Mouse (Mus musculus) liver, adult 2 months (tissue): ENCODE measurements around the gene Sned1. TPM values are rescaled to one million over a fixed set of nuclear protein-coding genes. Genes with fewer than 3 reads are reported as not detected.

ENCODE experiments used
- DNase-seq: peaks from one replicate; pipeline ENCODE4 v3.0.0-alpha.2; 2011; ENCODE audit warnings: low read depth, low spot score; ENCODE audit errors: extremely low read depth
- H3K27ac ChIP-seq: fragments of 200-500 bp; replicated peaks from 2 replicates; pipeline ENCODE4 v1.5.1; 2012; ENCODE audit warnings: low read depth, mild to moderate bottlenecking, control low read depth, inconsistent platforms, low read length; ENCODE audit not compliant: insufficient read depth
- H3K27me3 ChIP-seq: fragments of 200-500 bp; 2 replicates; pipeline ENCODE4 v1.6.1; 2012; ENCODE audit warnings: mild to moderate bottlenecking, moderate library complexity, low read length, inconsistent platforms; ENCODE audit not compliant: control insufficient read depth, insufficient read depth
- H3K36me3 ChIP-seq: fragments of 200-500 bp; 2 replicates; pipeline ENCODE4 v1.6.1; 2012; ENCODE audit warnings: low read length, inconsistent platforms; ENCODE audit not compliant: control insufficient read depth, insufficient read depth
- H3K4me1 ChIP-seq: fragments of 200-500 bp; 2 replicates; pipeline ENCODE4 v1.6.1; 2011; ENCODE audit warnings: low read length; ENCODE audit not compliant: control insufficient read depth, insufficient read depth
- H3K4me3 ChIP-seq: fragments of 200-500 bp; 2 replicates; pipeline ENCODE4 v1.5.1; 2011; ENCODE audit warnings: low read depth, mild to moderate bottlenecking, control low read depth, low read length, moderate library complexity; ENCODE audit not compliant: insufficient read depth
- H3K79me2 ChIP-seq: fragments of 200-500 bp; 2 replicates; pipeline ENCODE4 v1.6.1; 2012; ENCODE audit warnings: inconsistent platforms, mild to moderate bottlenecking, low read length, moderate library complexity; ENCODE audit not compliant: control insufficient read depth, insufficient read depth
- H3K9ac ChIP-seq: fragments of 200-500 bp; 2 replicates; pipeline ENCODE4 v1.6.1; 2012; ENCODE audit warnings: low read depth, mild to moderate bottlenecking, control low read depth, inconsistent platforms, low read length
- CTCF ChIP-seq: fragments of 200-500 bp; IDR thresholded peaks from 2 replicates; pipeline ENCODE4 v1.5.1; 2011; ENCODE audit warnings: low read depth, low read length, control low read depth
- POLR2A ChIP-seq: fragments of 200-500 bp; IDR thresholded peaks from 2 replicates; pipeline ENCODE4 v1.6.1; 2011; ENCODE audit warnings: low read length, control low read depth; ENCODE audit not compliant: insufficient read depth; ENCODE audit errors: extremely low read depth
- WGBS: fragments of 180-500 bp; shearing (Covaris S2); methylation state at CpG from one replicate; pipeline ENCODE4 v1.1.7; 2018; 5-methylcytosine and 5-hydroxymethylcytosine counted together
- polyA plus RNA-seq: library from polyadenylated mRNA; depleted of rRNA; stranded (reverse); fragments of >200 nt; gene quantifications from 2 replicates; pipeline ENCODE4 v1.2.3, GENCODE M21; 2012
- total RNA-seq: library from RNA; depleted of rRNA; stranded (reverse); fragments of >200 nt; gene quantifications from 2 replicates; pipeline ENCODE4 v1.2.3, GENCODE M21; 2014

Sned1 gene
- total and polyA plus RNA-seq, 2 experiments, result 5.3 to 8.4 TPM

DNA sequence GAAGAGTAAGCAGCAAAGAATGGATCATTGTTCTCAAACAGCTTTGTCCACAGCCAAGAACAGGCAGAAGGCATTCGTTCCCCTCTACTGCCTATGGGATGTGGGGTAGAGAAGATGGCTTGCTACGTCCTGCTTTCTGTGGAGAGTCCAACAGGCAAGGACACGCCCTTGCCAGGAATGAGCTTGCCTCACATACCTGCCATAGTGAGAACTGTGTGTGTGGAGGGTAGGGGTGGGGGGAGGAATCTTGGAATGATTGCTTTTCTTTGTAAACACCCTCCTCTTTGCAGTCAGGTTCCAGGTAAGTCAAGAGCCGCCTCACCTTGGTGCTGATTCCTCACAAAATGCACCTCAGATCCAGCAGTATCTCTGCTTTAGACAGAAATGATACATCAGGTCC, 64.2 kb downstream of the Sned1 start:
- Histone ChIP-seq H3K4me3 (no peak overlapping the region), H3K4me1 (no peaks in the 10 kb centered on the region; the same call in 1 of the 2 replicates), H3K79me2 (no peaks in the 10 kb centered on the region; the same call in 1 of the 2 replicates), H3K27ac (no peak overlapping the region), H3K27me3 (no peaks in the 10 kb centered on the region), H3K36me3 (peaks cover 41% of the 10 kb centered on the region), H3K9ac (no peak overlapping the region)
- TF ChIP-seq CTCF, result no peak
- TF ChIP-seq POLR2A, result no peak
- 97% methylated on average over 4 of the region's 4 CpGs for WGBS
- no peak for DNase-seq

DNA sequence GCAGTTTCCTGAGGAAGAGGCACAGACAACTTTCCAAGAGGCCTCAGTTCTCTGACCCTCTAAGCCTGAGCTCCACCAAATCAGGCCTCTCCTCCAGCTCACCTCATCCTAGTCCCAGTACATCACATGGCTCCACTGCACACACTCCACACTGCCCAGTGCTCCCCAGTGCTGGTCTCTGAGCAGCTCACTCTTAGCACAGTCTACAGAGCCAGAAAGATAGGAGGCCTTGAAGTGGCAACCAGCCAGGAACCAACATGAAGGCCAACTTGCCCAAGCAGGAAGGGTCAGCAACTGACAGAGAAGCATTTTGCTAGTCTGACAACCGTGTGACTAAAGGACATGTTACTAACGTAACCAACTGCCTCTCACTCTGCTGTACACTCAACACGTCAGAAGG, 64.9 kb downstream of the Sned1 start:
- no peak for TF ChIP-seq POLR2A
- no peak for TF ChIP-seq CTCF
- Histone ChIP-seq H3K36me3 (peaks cover 41% of the 10 kb centered on the region), H3K9ac (no peak overlapping the region), H3K4me3 (no peak overlapping the region), H3K79me2 (no peaks in the 10 kb centered on the region; the same call in 1 of the 2 replicates), H3K4me1 (peaks cover 2% of the 10 kb centered on the region; the same call in 1 of the 2 replicates), H3K27ac (no peak overlapping the region), H3K27me3 (no peaks in the 10 kb centered on the region)
- DNase-seq, result peak; percentile 14
- 82% methylated on average over 3 of the region's 3 CpGs for WGBS

DNA sequence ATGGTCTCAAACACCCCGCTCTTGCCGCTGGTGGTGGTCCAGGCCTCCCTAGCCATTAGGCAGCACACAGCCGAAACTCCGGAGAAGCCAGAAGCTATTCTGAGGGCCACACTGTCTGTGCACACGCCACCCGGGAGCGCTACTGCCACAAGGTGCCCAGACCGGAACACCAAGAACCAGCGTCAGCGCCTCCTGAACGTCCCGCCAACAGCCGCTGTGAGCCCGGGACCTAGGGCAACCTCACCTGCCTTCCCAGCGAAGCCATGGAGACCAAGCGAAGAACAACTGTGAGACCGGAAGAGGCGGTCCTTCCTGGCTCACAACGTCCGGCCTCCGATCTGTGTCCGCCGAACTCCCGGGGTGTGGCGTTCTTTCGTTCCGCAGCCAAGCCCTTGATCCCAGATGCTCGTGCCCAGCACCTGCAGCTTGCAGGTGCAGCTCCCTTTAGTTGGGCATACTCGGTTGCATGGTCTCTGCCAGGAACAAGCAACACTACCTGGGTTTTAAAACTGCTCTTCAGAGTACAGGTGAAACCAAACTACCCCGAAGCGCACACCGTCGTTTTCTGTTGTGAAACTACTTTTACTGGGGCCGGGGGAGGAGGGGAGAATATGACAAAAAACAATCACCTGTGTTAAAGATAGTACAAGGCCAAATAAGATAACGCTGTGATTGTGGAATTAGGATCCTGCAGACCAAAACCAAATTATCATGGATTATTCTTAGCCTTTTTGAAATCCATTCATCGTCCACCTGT, 70.1 kb downstream of the Sned1 start, which contains the start of gene Mterf4:
Mterf4 (minus strand) TSS at position 335 of the 757 bp plus-strand sequence.
- Histone ChIP-seq H3K27ac (peak within 1 kb of the TSS; percentile 18; the same call in 1 of the 2 replicates), H3K4me1 (peaks cover 2% of the 10 kb centered on the region; the same call in 1 of the 2 replicates), H3K36me3 (peaks cover 24% of the 10 kb centered on the region), H3K4me3 (peak within 1 kb of the TSS; percentile 91), H3K27me3 (no peaks in the 10 kb centered on the region), H3K9ac (peak within 1 kb of the TSS; percentile 89), H3K79me2 (no peaks in the 10 kb centered on the region; the same call in 1 of the 2 replicates)
- DNase-seq, result peak; percentile 76
- WGBS, result 5% methylated on average over 36 of the region's 36 CpGs
- TF ChIP-seq CTCF (no peak), POLR2A (peak; percentile 64; the same call in 1 of the 2 replicates)

- DNase-seq, result no peak
- Histone ChIP-seq H3K4me3 (no peak overlapping the region), H3K79me2 (no peaks in the 10 kb centered on the region), H3K4me1 (no peaks in the 10 kb centered on the region), H3K27me3 (no peaks in the 10 kb centered on the region), H3K9ac (no peak overlapping the region), H3K36me3 (no peaks in the 10 kb centered on the region; the same call in 1 of the 2 replicates), H3K27ac (no peak overlapping the region)
- TF ChIP-seq CTCF, result no peak
- TF ChIP-seq POLR2A, result no peak
- 89% methylated on average over 6 of the region's 6 CpGs for WGBS
Measured at GRCm38 (mm10) chr1:93323973-93324372, 88.3 kb downstream of the Sned1 start.

GRCm38 (mm10) chr1:93326446-93326845, 90.8 kb downstream of the Sned1 start:
- H3K27ac ChIP-seq, result no peak overlapping the region
- TF ChIP-seq POLR2A, result no peak
- no peak for TF ChIP-seq CTCF
- H3K36me3 ChIP-seq, result no peaks in the 10 kb centered on the region; the same call in 1 of the 2 replicates
- H3K9ac ChIP-seq, result no peak overlapping the region
- no peak for DNase-seq
- no peaks in the 10 kb centered on the region for H3K4me1 ChIP-seq
- H3K4me3 ChIP-seq, result no peak overlapping the region
- 86% methylated on average over 3 of the region's 3 CpGs for WGBS
- H3K79me2 ChIP-seq, result no peaks in the 10 kb centered on the region
- H3K27me3 ChIP-seq, result no peaks in the 10 kb centered on the region

- WGBS, result 90% methylated on average over 2 of the region's 2 CpGs
- no peaks in the 10 kb centered on the region for H3K4me1 ChIP-seq
- no peak for DNase-seq
- no peaks in the 10 kb centered on the region for H3K36me3 ChIP-seq
- TF ChIP-seq CTCF (no peak), POLR2A (no peak)
- no peak overlapping the region for H3K9ac ChIP-seq
- H3K4me3 ChIP-seq, result no peak overlapping the region
- H3K27ac ChIP-seq, result no peak overlapping the region
- no peaks in the 10 kb centered on the region for H3K79me2 ChIP-seq
- H3K27me3 ChIP-seq, result no peaks in the 10 kb centered on the region
Measured at GRCm38 (mm10) chr1:93334621-93335020, 99.0 kb downstream of the Sned1 start.
